Mouse (Mus musculus): ENCODE data around the gene Ascc3.

GRCm38 (mm10) chr10:50806166-50806565 lies 213.7 kb downstream of the Ascc3 start:
- no peak for TF ChIP-seq CTCF (IDR thresholded peaks at IDR 0.05; ENCODE audit: low read depth)
- no peak for TF ChIP-seq EP300 (IDR thresholded peaks at IDR 0.05; ENCODE audit: low read depth)

Data from heart, postnatal 0 days (tissue).